Mouse (Mus musculus) kidney, embryonic 14.5 days (tissue): ENCODE measurements around the gene Heatr3. TPM values are rescaled to one million over a fixed set of nuclear protein-coding genes. Genes with fewer than 3 reads are reported as not detected.

ENCODE experiments used
- ATAC-seq: fragments of 200-750 bp; cut with Nextera tagmentation; 2 replicates; pipeline ENCODE4 v1.8.0; 2017; ENCODE audit warnings: moderate number of reproducible peaks, mild to moderate bottlenecking, moderate TSS enrichment, moderate library complexity; ENCODE audit not compliant: low FRiP score, low TSS enrichment
- H3K27ac ChIP-seq: fragments of 300-500 bp; sonication (generic); 2 replicates; pipeline ENCODE4 v1.5.1; 2014; ENCODE audit warnings: low read depth, mild to moderate bottlenecking, low read length, moderate library complexity, mixed read lengths
- H3K27me3 ChIP-seq: fragments of 300-500 bp; sonication (generic); 2 replicates; pipeline ENCODE4 v1.6.1; 2014; ENCODE audit warnings: mild to moderate bottlenecking, low read length; ENCODE audit not compliant: control insufficient read depth, insufficient read depth
- H3K36me3 ChIP-seq: fragments of 300-500 bp; sonication (generic); 2 replicates; pipeline ENCODE4 v1.6.1; 2014; ENCODE audit warnings: low read length, mixed read lengths; ENCODE audit not compliant: control insufficient read depth, insufficient read depth
- H3K4me1 ChIP-seq: fragments of 300-500 bp; sonication (generic); 2 replicates; pipeline ENCODE4 v1.6.1; 2014; ENCODE audit warnings: low read length, mixed read lengths; ENCODE audit not compliant: control insufficient read depth, insufficient read depth
- H3K4me2 ChIP-seq: fragments of 300-500 bp; sonication (generic); replicated peaks from 2 replicates; pipeline ENCODE4 v1.6.1; 2014; ENCODE audit warnings: low read depth, mild to moderate bottlenecking, low read length
- H3K4me3 ChIP-seq: fragments of 300-500 bp; sonication (generic); 2 replicates; pipeline ENCODE4 v1.5.1; 2014; ENCODE audit warnings: mild to moderate bottlenecking, low read length
- H3K9ac ChIP-seq: fragments of 300-500 bp; sonication (generic); 2 replicates; pipeline ENCODE4 v1.6.1; 2014; ENCODE audit warnings: low read depth, mild to moderate bottlenecking, low read length, moderate library complexity
- H3K9me3 ChIP-seq: fragments of 300-500 bp; sonication (generic); 2 replicates; pipeline ENCODE4 v1.6.1; 2016; ENCODE audit warnings: low read length; ENCODE audit not compliant: control insufficient read depth
- WGBS: fragments of 180-500 bp; shearing (Covaris S2); extraction: QIAGEN DNeasy Blood & Tissue Kit; methylation state at CpG from one replicate; pipeline ENCODE4 v1.1.7; 2014; 5-methylcytosine and 5-hydroxymethylcytosine counted together
- polyA plus RNA-seq: library from polyadenylated mRNA; unstranded; fragments of >200 nt; fragmentation: Nextera tagmentation; extraction: Ambion mirVana; gene quantifications from 2 replicates; pipeline ENCODE4 v1.2.1, GENCODE M21; 2014

The Heatr3 gene
- polyA plus RNA-seq, 1 experiment from 2014 or later, result 64.9 TPM

- WGBS, result 83% methylated on average over 7 of the region's 7 CpGs
Observed at GRCm38 (mm10) chr8:88175264-88175663, 37.6 kb downstream of the Heatr3 start.

GRCm38 (mm10) chr8:88177291-88177690, 39.6 kb downstream of the Heatr3 start:
- H3K9me3 ChIP-seq, result no peaks in the 10 kb centered on the region

More at GRCm38 (mm10) chr8:88175264-88175663, 37.6 kb downstream of the Heatr3 start:
- H3K9ac ChIP-seq, result no peak overlapping the region
- H3K4me3 ChIP-seq, result no peak overlapping the region
- no peak overlapping the region for H3K4me2 ChIP-seq
- no peaks in the 10 kb centered on the region for H3K4me1 ChIP-seq
- no peaks in the 10 kb centered on the region for H3K27me3 ChIP-seq
- no peaks in the 10 kb centered on the region for H3K9me3 ChIP-seq
- H3K27ac ChIP-seq, result no peak overlapping the region
- ATAC-seq, result no peak
- H3K36me3 ChIP-seq, result peaks cover 14% of the 10 kb centered on the region; the same call in 1 of the 2 replicates

GRCm38 (mm10) chr8:88183121-88183520, 45.5 kb downstream of the Heatr3 start:
- Histone ChIP-seq H3K27me3 (no peaks in the 10 kb centered on the region), H3K9ac (no peak overlapping the region), H3K4me1 (no peaks in the 10 kb centered on the region), H3K4me3 (no peak overlapping the region), H3K27ac (no peak overlapping the region), H3K4me2 (no peak overlapping the region), H3K9me3 (no peaks in the 10 kb centered on the region), H3K36me3 (no peaks in the 10 kb centered on the region)
- whole genome bisulfite sequencing, result 86% methylated on average over 2 of the region's 2 CpGs
- ATAC-seq, result no peak

More at GRCm38 (mm10) chr8:88177291-88177690, 39.6 kb downstream of the Heatr3 start:
- Histone ChIP-seq H3K27ac (no peak overlapping the region), H3K36me3 (peaks cover 3% of the 10 kb centered on the region; the same call in 1 of the 2 replicates), H3K27me3 (no peaks in the 10 kb centered on the region), H3K4me1 (no peaks in the 10 kb centered on the region), H3K4me3 (no peak overlapping the region), H3K4me2 (no peak overlapping the region), H3K9ac (no peak overlapping the region)
- no peak for ATAC-seq
- 90% methylated on average over 8 of the region's 8 CpGs for WGBS

- no peaks in the 10 kb centered on the region for H3K4me1 ChIP-seq
- H3K36me3 ChIP-seq, result no peaks in the 10 kb centered on the region
- no peak overlapping the region for H3K27ac ChIP-seq
- no peak overlapping the region for H3K4me2 ChIP-seq
- H3K9me3 ChIP-seq, result no peaks in the 10 kb centered on the region
- H3K27me3 ChIP-seq, result no peaks in the 10 kb centered on the region
- 85% methylated on average over 1 of the region's 1 CpGs for WGBS
- no peak overlapping the region for H3K9ac ChIP-seq
- H3K4me3 ChIP-seq, result no peak overlapping the region
- no peak for ATAC-seq
Observed at GRCm38 (mm10) chr8:88184914-88185313, 47.3 kb downstream of the Heatr3 start.

- H3K27me3 ChIP-seq, result no peaks in the 10 kb centered on the region
- no peak overlapping the region for H3K4me3 ChIP-seq
- WGBS, result 84% methylated on average over 6 of the region's 6 CpGs
- no peaks in the 10 kb centered on the region for H3K9me3 ChIP-seq
- H3K4me1 ChIP-seq, result no peaks in the 10 kb centered on the region
- ATAC-seq, result no peak
- no peaks in the 10 kb centered on the region for H3K36me3 ChIP-seq
- H3K27ac ChIP-seq, result no peak overlapping the region
- no peak overlapping the region for H3K4me2 ChIP-seq
- no peak overlapping the region for H3K9ac ChIP-seq
Observed at GRCm38 (mm10) chr8:88185716-88186115, 48.1 kb downstream of the Heatr3 start.

GRCm38 (mm10) chr8:88197328-88197727, 59.7 kb downstream of the Heatr3 start:
- WGBS, result 48% methylated on average over 3 of the region's 3 CpGs
- Histone ChIP-seq H3K27ac (no peak overlapping the region), H3K4me1 (peaks cover 19% of the 10 kb centered on the region), H3K27me3 (no peaks in the 10 kb centered on the region), H3K36me3 (no peaks in the 10 kb centered on the region), H3K4me3 (no peak overlapping the region), H3K9me3 (no peaks in the 10 kb centered on the region), H3K9ac (no peak overlapping the region), H3K4me2 (no peak overlapping the region)
- ATAC-seq, result no peak

- Histone ChIP-seq H3K4me2 (peak overlapping the region; percentile 69), H3K4me3 (peak overlapping the region; percentile 86), H3K27me3 (no peaks in the 10 kb centered on the region), H3K9ac (peak overlapping the region; percentile 86), H3K27ac (peak overlapping the region; percentile 95), H3K36me3 (no peaks in the 10 kb centered on the region), H3K4me1 (peaks cover 19% of the 10 kb centered on the region), H3K9me3 (no peaks in the 10 kb centered on the region)
- WGBS, result under 1% methylated on average over 10 of the region's 10 CpGs
- no peak for ATAC-seq
Observed at GRCm38 (mm10) chr8:88198551-88198944, 60.9 kb downstream of the Heatr3 start.

- ATAC-seq, result peak; percentile 90
- Histone ChIP-seq H3K36me3 (no peaks in the 10 kb centered on the region), H3K4me2 (peak within 1 kb of the TSS; percentile 74), H3K9me3 (no peaks in the 10 kb centered on the region), H3K27ac (peak within 1 kb of the TSS; percentile 95), H3K4me1 (peaks cover 24% of the 10 kb centered on the region), H3K4me3 (peak within 1 kb of the TSS; percentile 86), H3K27me3 (no peaks in the 10 kb centered on the region), H3K9ac (peak within 1 kb of the TSS; percentile 86)
- WGBS, result 0% methylated on average over 52 of the region's 97 CpGs
Observed at GRCm38 (mm10) chr8:88198945-88199571, 61.4 kb downstream of the Heatr3 start, which contains the start of gene Tent4b. TSS of gene Tent4b (plus strand) at chr8:88199213.
